Mouse (Mus musculus) neural tube, embryonic 11.5 days (tissue): Measurements from ENCODE around the gene Cdkal1. TPM values are rescaled to one million over a fixed set of nuclear protein-coding genes. Genes with fewer than 3 reads are reported as not detected.
A peak's percentile ranks its signal among the peaks of the same experiment; 100 is the strongest.

ENCODE experiments used
- ATAC-seq: fragments of 200-750 bp; cut with Nextera tagmentation; 2 replicates; pipeline ENCODE4 v1.8.0; 2017; ENCODE audit warnings: moderate number of reproducible peaks, mild to moderate bottlenecking, moderate TSS enrichment, moderate library complexity; ENCODE audit not compliant: insufficient read depth, low FRiP score, low TSS enrichment
- DNase-seq: peaks from one replicate; pipeline ENCODE4 v3.0.0-alpha.2; 2015; ENCODE audit warnings: low spot score
- H3K27ac ChIP-seq: fragments of 300-500 bp; sonication (generic); 2 replicates; pipeline ENCODE4 v1.5.1; 2014; ENCODE audit warnings: low read depth, mild to moderate bottlenecking, low read length
- H3K27me3 ChIP-seq: fragments of 300-500 bp; sonication (generic); 2 replicates; pipeline ENCODE4 v1.6.1; 2014; ENCODE audit warnings: mild to moderate bottlenecking, low read length, mixed read lengths; ENCODE audit not compliant: control insufficient read depth, insufficient read depth
- H3K36me3 ChIP-seq: fragments of 300-500 bp; sonication (generic); 2 replicates; pipeline ENCODE4 v1.6.1; 2014; ENCODE audit warnings: mild to moderate bottlenecking, low read length, moderate library complexity, mixed read lengths; ENCODE audit not compliant: control insufficient read depth, insufficient read depth
- H3K4me1 ChIP-seq: fragments of 300-500 bp; sonication (generic); 2 replicates; pipeline ENCODE4 v1.6.1; 2014; ENCODE audit warnings: low read length, mixed read lengths; ENCODE audit not compliant: control insufficient read depth, insufficient read depth
- H3K4me2 ChIP-seq: fragments of 300-500 bp; sonication (generic); 2 replicates; pipeline ENCODE4 v1.6.1; 2014; ENCODE audit warnings: low read depth, mild to moderate bottlenecking, moderate library complexity
- H3K4me3 ChIP-seq: fragments of 300-500 bp; sonication (generic); 2 replicates; pipeline ENCODE4 v1.5.1; 2014; ENCODE audit warnings: low read depth, low read length
- H3K9ac ChIP-seq: fragments of 300-500 bp; sonication (generic); 2 replicates; pipeline ENCODE4 v1.6.1; 2014; ENCODE audit warnings: mild to moderate bottlenecking, low read length
- H3K9me3 ChIP-seq: fragments of 300-500 bp; sonication (generic); 2 replicates; pipeline ENCODE4 v1.6.1; 2016; ENCODE audit warnings: low read length; ENCODE audit not compliant: control insufficient read depth
- WGBS: fragments of 180-500 bp; shearing (Covaris S2); extraction: QIAGEN DNeasy Blood & Tissue Kit; methylation state at CpG from one replicate; pipeline ENCODE4 v1.1.7; 2014; 5-methylcytosine and 5-hydroxymethylcytosine counted together
- polyA plus RNA-seq: library from polyadenylated mRNA; unstranded; fragments of >200 nt; fragmentation: Nextera tagmentation; extraction: Ambion mirVana; gene quantifications from 2 replicates; pipeline ENCODE4 v1.2.1, GENCODE M21; 2014

Gene Cdkal1
- polyA plus RNA-seq, 1 experiment from 2014 or later = 27.5 TPM

GRCm38 (mm10) chr13:29371466-29371771, 484.1 kb downstream of the Cdkal1 start:
- H3K27ac ChIP-seq = peak overlapping the region; percentile 67
- WGBS = 28% methylated on average over 4 of the region's 4 CpGs

GRCm38 (mm10) chr13:29370731-29371465, 484.6 kb downstream of the Cdkal1 start:
- no peaks in the 10 kb centered on the region for H3K27me3 ChIP-seq
- H3K36me3 ChIP-seq = no peaks in the 10 kb centered on the region
- H3K4me1 ChIP-seq = peaks cover 11% of the 10 kb centered on the region
- H3K27ac ChIP-seq = peak overlapping the region; percentile 67
- DNase-seq (peak; percentile 67), ATAC-seq (peak; percentile 93)
- WGBS = 5% methylated on average over 5 of the region's 5 CpGs
- no peaks in the 10 kb centered on the region for H3K9me3 ChIP-seq
- H3K9ac ChIP-seq = no peak overlapping the region
- H3K4me2 ChIP-seq = no peak overlapping the region
- H3K4me3 ChIP-seq = no peak overlapping the region

More at GRCm38 (mm10) chr13:29371466-29371771, 484.1 kb downstream of the Cdkal1 start:
- Histone ChIP-seq H3K4me1 (peaks cover 11% of the 10 kb centered on the region), H3K4me3 (no peak overlapping the region), H3K27me3 (no peaks in the 10 kb centered on the region), H3K9me3 (no peaks in the 10 kb centered on the region), H3K4me2 (no peak overlapping the region), H3K36me3 (no peaks in the 10 kb centered on the region), H3K9ac (no peak overlapping the region)
- ATAC-seq (peak; percentile 29; the same call in 1 of the 2 replicates), DNase-seq (no peak)

GRCm38 (mm10) chr13:29368806-29369205, 486.7 kb downstream of the Cdkal1 start:
- DNase-seq = no peak
- no peak overlapping the region for H3K4me2 ChIP-seq
- no peak overlapping the region for H3K9ac ChIP-seq
- no peaks in the 10 kb centered on the region for H3K9me3 ChIP-seq
- no peak for ATAC-seq
- H3K4me1 ChIP-seq = peaks cover 11% of the 10 kb centered on the region
- H3K4me3 ChIP-seq = no peak overlapping the region
- no peaks in the 10 kb centered on the region for H3K36me3 ChIP-seq
- no peaks in the 10 kb centered on the region for H3K27me3 ChIP-seq
- no peak overlapping the region for H3K27ac ChIP-seq
- WGBS = 53% methylated on average over 6 of the region's 6 CpGs

- no peaks in the 10 kb centered on the region for H3K9me3 ChIP-seq
- no peaks in the 10 kb centered on the region for H3K27me3 ChIP-seq
- H3K9ac ChIP-seq = no peak overlapping the region
- H3K36me3 ChIP-seq = no peaks in the 10 kb centered on the region
- H3K27ac ChIP-seq = no peak overlapping the region
- H3K4me3 ChIP-seq = no peak overlapping the region
- no peaks in the 10 kb centered on the region for H3K4me1 ChIP-seq
- ATAC-seq (no peak), DNase-seq (no peak)
- H3K4me2 ChIP-seq = no peak overlapping the region
- 83% methylated on average over 13 of the region's 13 CpGs for WGBS
Observed at GRCm38 (mm10) chr13:29364901-29365625, 490.4 kb downstream of the Cdkal1 start.

- DNase-seq = no peak
- H3K9ac ChIP-seq = no peak overlapping the region
- no peaks in the 10 kb centered on the region for H3K36me3 ChIP-seq
- ATAC-seq = no peak
- no peak overlapping the region for H3K4me2 ChIP-seq
- H3K27me3 ChIP-seq = no peaks in the 10 kb centered on the region
- H3K4me3 ChIP-seq = no peak overlapping the region
- no peak overlapping the region for H3K27ac ChIP-seq
- H3K4me1 ChIP-seq = no peaks in the 10 kb centered on the region
- 34% methylated on average over 6 of the region's 6 CpGs for WGBS
- H3K9me3 ChIP-seq = no peaks in the 10 kb centered on the region
Observed at GRCm38 (mm10) chr13:29364009-29364408, 491.5 kb downstream of the Cdkal1 start.

- ATAC-seq (no peak), DNase-seq (no peak)
- Histone ChIP-seq H3K9ac (no peak overlapping the region), H3K4me3 (no peak overlapping the region), H3K27me3 (no peaks in the 10 kb centered on the region), H3K9me3 (no peaks in the 10 kb centered on the region), H3K36me3 (no peaks in the 10 kb centered on the region), H3K27ac (no peak overlapping the region), H3K4me1 (no peaks in the 10 kb centered on the region), H3K4me2 (no peak overlapping the region)
- 84% methylated on average over 4 of the region's 4 CpGs for WGBS
Observed at GRCm38 (mm10) chr13:29361842-29362241, 493.6 kb downstream of the Cdkal1 start.

GRCm38 (mm10) chr13:29360899-29361298, 494.6 kb downstream of the Cdkal1 start:
- H3K4me1 ChIP-seq = peaks cover 6% of the 10 kb centered on the region
- H3K9ac ChIP-seq = no peak overlapping the region
- H3K27me3 ChIP-seq = no peaks in the 10 kb centered on the region
- DNase-seq = no peak
- 77% methylated on average over 10 of the region's 10 CpGs for WGBS
- no peaks in the 10 kb centered on the region for H3K9me3 ChIP-seq
- H3K4me2 ChIP-seq = no peak overlapping the region
- no peak overlapping the region for H3K4me3 ChIP-seq
- H3K36me3 ChIP-seq = no peaks in the 10 kb centered on the region
- no peak for ATAC-seq
- no peak overlapping the region for H3K27ac ChIP-seq

- no peak overlapping the region for H3K4me2 ChIP-seq
- H3K4me3 ChIP-seq = no peak overlapping the region
- H3K27ac ChIP-seq = no peak overlapping the region
- 93% methylated on average over 1 of the region's 1 CpGs for WGBS
- H3K4me1 ChIP-seq = peaks cover 11% of the 10 kb centered on the region
- no peak for ATAC-seq
- no peak overlapping the region for H3K9ac ChIP-seq
- H3K27me3 ChIP-seq = no peaks in the 10 kb centered on the region
- no peak for DNase-seq
- H3K36me3 ChIP-seq = no peaks in the 10 kb centered on the region
- no peaks in the 10 kb centered on the region for H3K9me3 ChIP-seq
Observed at GRCm38 (mm10) chr13:29359341-29359740, 496.1 kb downstream of the Cdkal1 start.

- 87% methylated on average over 5 of the region's 5 CpGs for WGBS
- H3K9ac ChIP-seq = no peak overlapping the region
- no peaks in the 10 kb centered on the region for H3K9me3 ChIP-seq
- ATAC-seq (no peak), DNase-seq (no peak)
- peaks cover 11% of the 10 kb centered on the region for H3K4me1 ChIP-seq
- no peak overlapping the region for H3K27ac ChIP-seq
- H3K27me3 ChIP-seq = no peaks in the 10 kb centered on the region
- no peaks in the 10 kb centered on the region for H3K36me3 ChIP-seq
- H3K4me3 ChIP-seq = no peak overlapping the region
- H3K4me2 ChIP-seq = no peak overlapping the region
Observed at GRCm38 (mm10) chr13:29357483-29357882, 498.0 kb downstream of the Cdkal1 start.
